Mouse (Mus musculus) urinary bladder, postnatal 4 days (tissue): ENCODE data around the gene Mpp2.

Experiments
- DNase-seq, 2 experiments: peaks; one replicate each; pipeline ENCODE4 v3.0.0; 2021 to 2022; ENCODE audit warnings: low spot score in 2 of 2

Gene Mpp2

GRCm38 (mm10) chr11:102072729-102073128 is 15.6 kb downstream of the Mpp2 start:
- no peak for DNase-seq

- DNase-seq, result no peak
These were observed 17.9 kb downstream of the Mpp2 start for GRCm38 (mm10) chr11:102070426-102070825.

GRCm38 (mm10) chr11:102069633-102070032 is 18.7 kb downstream of the Mpp2 start:
- no peak for DNase-seq

GRCm38 (mm10) chr11:102068969-102069368 is 19.3 kb downstream of the Mpp2 start:
- DNase-seq, result no peak

- no peak for DNase-seq
These were observed 25.2 kb downstream of the Mpp2 start for GRCm38 (mm10) chr11:102063076-102063475.

- DNase-seq, result no peak
These were observed 26.3 kb downstream of the Mpp2 start for GRCm38 (mm10) chr11:102061941-102062473.

- peak; percentile 60 to 77 for DNase-seq
These were observed 26.9 kb downstream of the Mpp2 start for GRCm38 (mm10) chr11:102061236-102061940.

- no peak for DNase-seq
These were observed 34.5 kb downstream of the Mpp2 start for GRCm38 (mm10) chr11:102053847-102054246.

- no peak for DNase-seq
These were observed 35.1 kb downstream of the Mpp2 start for GRCm38 (mm10) chr11:102053183-102053582.

GRCm38 (mm10) chr11:102052697-102053096 is 35.6 kb downstream of the Mpp2 start:
- DNase-seq, result no peak

GRCm38 (mm10) chr11:102051954-102052353 is 36.4 kb downstream of the Mpp2 start:
- DNase-seq, result no peak

- no peak for DNase-seq
These were observed 36.8 kb downstream of the Mpp2 start for GRCm38 (mm10) chr11:102051541-102051940.

- no peak for DNase-seq
These were observed 38.3 kb downstream of the Mpp2 start for GRCm38 (mm10) chr11:102049875-102050482.

GRCm38 (mm10) chr11:102046607-102047006 is 41.7 kb downstream of the Mpp2 start:
- no peak for DNase-seq

GRCm38 (mm10) chr11:102044691-102045212 is 43.6 kb downstream of the Mpp2 start:
- no peak for DNase-seq

- DNase-seq, result no peak
These were observed 44.9 kb downstream of the Mpp2 start for GRCm38 (mm10) chr11:102043381-102043780.

- no peak for DNase-seq
These were observed 45.3 kb downstream of the Mpp2 start for GRCm38 (mm10) chr11:102042971-102043370.

GRCm38 (mm10) chr11:102041350-102041949 is 46.9 kb downstream of the Mpp2 start, which contains the start of gene Cd300lg:
Gene Cd300lg, plus strand, starts transcription at chr11:102041509.
- no peak for DNase-seq

GRCm38 (mm10) chr11:102040646-102041045 is 47.7 kb downstream of the Mpp2 start:
- DNase-seq, result no peak

- DNase-seq, result peak; percentile 81 to 91
These were observed 48.2 kb downstream of the Mpp2 start for GRCm38 (mm10) chr11:102040138-102040524.

- no peak for DNase-seq
These were observed 48.7 kb downstream of the Mpp2 start for GRCm38 (mm10) chr11:102039487-102040137.

GRCm38 (mm10) chr11:102037789-102038188 is 50.5 kb downstream of the Mpp2 start:
- DNase-seq, result no peak
